Mouse (Mus musculus) lung, postnatal 0 days (tissue): ENCODE data around the gene Pfn1.

Experiments
- CTCF ChIP-seq: IDR thresholded peaks from 2 replicates; pipeline ENCODE4 v1.5.1; 2016; ENCODE audit warnings: antibody characterized with exemption, mild to moderate bottlenecking
- EP300 ChIP-seq: IDR thresholded peaks from 2 replicates; pipeline ENCODE4 v1.6.1; 2016; ENCODE audit warnings: antibody characterized with exemption, mild to moderate bottlenecking, control low read depth

- TF ChIP-seq CTCF (no peak), EP300 (peak; percentile 2; the same call in 1 of the 2 replicates)
These were observed 1.4 kb upstream of the Pfn1 start for GRCm38 (mm10) chr11:70655571-70656455.
